Mouse (Mus musculus): ENCODE data around the gene Gm9964.
A peak's percentile ranks its signal among the peaks of the same experiment; 100 is the strongest.
"Not testable (repeated sequence)": the region's sequence is repeated elsewhere in the genome, so short reads cannot be mapped to it uniquely, and the experiment has no call there.

Gene Gm9964

DNA sequence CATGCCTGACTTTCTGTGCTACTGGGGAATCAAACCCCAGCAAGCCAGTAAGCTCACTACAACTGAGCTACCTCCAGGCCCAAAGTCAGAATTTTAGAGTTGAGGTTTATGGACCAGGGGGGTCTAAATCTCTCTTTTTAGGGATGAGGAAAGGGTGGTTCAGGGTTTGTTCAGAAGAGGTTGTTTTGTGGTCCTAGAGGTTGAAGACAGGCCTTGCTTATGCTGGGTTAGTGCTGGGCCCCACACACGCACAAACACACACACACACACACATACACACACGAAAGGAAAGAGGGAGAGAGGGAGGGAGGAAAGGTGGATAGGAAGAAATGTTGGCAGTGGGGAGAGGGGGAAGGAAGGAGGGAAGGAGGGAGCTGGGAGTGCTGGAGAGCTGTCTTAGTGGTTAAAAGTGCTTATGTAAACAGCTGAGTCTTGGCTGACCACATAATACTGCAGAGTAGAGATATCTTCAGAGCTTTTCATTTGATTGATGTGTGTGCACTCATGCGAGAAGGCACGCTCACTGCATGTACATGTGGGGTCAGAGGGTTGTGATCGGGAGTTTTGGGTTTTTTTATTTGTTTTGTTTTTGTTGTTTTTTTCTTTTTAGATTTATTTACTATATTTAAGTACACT, at the start of gene Gm9964:
Gm9964 (minus strand) TSS at position 51 of the 636 bp plus-strand sequence.
- DNase-seq (ENCODE audit: low spot score in 2 of 2) = no peak

DNA sequence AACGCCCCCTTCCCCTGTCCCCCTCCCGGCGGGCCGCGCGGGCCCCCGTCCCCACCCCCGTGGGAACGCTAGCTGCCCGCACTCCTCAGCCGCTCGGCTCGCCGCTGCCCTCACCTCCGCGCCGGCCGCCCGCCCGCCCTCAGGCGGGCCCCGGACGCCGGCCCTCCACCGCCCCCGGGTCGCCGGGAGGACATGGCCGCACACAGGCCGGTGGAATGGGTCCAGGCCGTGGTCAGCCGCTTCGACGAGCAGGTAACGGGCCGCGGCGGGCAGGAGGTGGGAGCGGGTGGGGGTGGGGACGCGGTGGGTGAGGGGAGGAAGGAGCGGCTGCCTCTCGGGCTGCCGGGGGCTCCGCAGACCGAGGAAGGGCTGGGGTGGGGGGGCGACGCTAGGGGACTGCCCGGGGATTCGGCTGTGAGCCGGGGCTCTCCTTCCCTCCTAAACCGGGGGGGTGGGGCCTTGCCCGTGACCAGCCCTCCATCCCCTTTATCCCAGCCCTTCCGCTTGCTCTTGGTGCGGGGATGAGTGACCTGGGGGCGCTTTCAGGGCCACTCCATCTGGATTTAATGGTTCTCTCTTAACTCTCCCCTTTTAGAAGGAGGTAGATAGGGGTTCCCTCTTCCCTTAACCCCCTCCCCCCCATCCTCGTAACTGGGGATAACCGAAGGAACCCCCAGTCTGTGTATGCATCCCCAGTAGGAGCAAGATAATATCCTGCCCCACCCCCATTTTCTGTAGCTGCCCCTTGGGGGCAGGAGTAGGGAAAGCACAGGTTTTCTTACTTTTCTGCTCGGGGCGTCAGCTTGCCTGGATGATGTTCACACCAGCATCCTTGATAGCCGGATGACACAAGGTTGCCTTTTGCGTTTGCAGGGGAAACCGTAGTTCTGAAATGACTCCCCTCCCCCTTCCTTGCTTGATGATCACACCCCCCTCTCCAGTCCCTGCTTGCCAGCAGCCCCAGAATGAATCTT, 43.4 kb upstream of the Gm9964 start:
- peak in 1 of 2 experiments; percentile 42 for DNase-seq (ENCODE audit: low spot score in 2 of 2)

DNA sequence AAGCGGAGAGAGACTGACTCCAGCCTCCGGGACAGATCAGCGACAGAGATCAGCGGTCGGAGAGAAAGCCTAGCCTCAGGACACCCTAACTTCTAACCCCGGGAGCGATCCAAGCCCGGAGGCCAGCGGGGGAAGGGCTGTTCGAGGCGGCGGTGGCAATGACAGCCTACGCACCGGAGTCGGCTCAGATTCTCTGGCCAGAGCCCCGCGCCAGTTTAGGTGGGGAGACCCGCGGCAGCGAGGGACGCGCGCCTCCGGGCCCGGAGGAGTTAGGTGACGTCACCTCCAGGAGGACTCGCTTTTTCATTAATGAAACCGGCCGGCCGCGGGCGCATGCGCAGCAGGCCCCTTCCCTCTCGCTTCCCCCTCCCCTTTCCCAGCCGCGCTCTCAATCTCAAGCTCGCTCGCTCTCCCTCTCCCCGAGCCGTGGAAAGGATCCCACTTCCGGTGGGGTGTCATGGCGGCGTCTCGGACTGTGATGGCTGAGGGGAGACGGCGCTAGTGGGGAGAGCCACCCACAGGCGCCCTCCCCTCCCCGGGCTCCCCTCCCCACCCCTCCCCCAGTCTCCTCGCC, 42.6 kb upstream of the Gm9964 start, which contains the start of gene Nf1:
Nf1 (plus strand) TSS at position 460 of the 574 bp plus-strand sequence.
- peak; percentile 93 to 96 for DNase-seq (ENCODE audit: low spot score in 2 of 2)

- DNase-seq (ENCODE audit: low spot score in 2 of 2) = no peak
These were observed 41.9 kb upstream of the Gm9964 start for GRCm38 (mm10) chr11:79338621-79339020.

- no peak for DNase-seq (ENCODE audit: low spot score in 2 of 2)
These were observed 40.1 kb upstream of the Gm9964 start for GRCm38 (mm10) chr11:79336722-79337267.

GRCm38 (mm10) chr11:79335077-79335476, 38.4 kb upstream of the Gm9964 start:
- DNase-seq (ENCODE audit: low spot score in 2 of 2) = no peak

DNA sequence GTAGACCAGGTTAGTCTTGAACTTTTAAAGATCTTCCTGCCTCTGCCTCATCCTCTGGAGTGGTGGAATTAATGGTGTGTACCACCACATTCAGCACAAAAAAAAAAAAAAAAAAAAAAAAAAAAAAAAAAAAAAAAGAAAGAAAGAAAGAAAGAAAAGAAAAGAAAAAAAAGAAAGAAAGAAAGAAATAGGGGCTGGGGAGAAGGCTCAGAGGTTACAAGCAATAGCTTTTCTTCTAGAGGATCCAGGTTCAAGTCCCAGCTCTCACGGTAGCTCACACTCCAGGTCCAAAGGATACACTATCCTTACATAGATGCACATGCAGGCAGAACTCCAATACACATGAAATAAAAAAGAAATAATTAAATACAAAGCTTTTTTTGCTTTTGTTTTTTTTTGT, 32.9 kb upstream of the Gm9964 start:
- no peak for DNase-seq (ENCODE audit: low spot score in 2 of 2)

DNA sequence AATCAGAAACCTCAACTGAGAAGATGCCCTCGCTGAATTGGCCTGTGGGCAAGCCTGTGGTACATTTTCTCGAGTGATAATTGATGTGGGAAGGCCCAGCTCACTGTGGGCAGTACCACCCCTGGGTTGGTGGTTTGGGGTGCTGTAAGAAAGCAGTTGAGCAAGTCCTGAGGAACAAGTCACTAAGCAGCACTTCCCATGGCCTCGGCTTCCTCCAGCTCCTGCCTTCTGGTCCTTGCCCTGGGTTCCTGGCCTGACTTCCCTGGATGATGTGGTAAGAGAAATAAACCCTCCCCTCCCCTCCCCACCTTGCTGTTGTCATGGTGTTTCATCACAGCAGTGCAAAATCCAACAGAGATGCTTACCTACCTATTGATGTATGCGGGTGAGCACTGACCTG, 31.4 kb upstream of the Gm9964 start:
- DNase-seq (ENCODE audit: low spot score in 2 of 2) = no peak

DNA sequence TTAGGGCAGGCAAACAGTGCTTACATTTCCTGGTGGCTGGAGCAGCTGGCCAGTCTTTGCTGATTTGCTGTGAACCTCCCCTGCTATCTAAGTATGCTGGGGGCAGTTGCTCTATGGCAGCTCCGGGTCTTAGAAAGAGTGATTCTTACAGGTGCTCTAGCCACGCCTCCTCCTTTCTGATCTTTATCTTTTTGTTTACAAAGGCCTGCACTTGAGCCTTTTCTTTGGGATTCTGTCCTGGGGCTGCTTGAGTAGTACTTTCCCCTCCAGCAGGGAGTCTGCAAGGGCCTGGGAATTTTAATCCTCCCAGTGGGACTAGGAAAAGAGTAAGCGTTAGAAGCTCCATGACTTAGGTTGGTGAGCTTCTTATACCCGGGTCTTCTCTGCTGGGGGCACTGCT, 30.4 kb upstream of the Gm9964 start:
- DNase-seq (ENCODE audit: low spot score in 2 of 2) = no peak

- DNase-seq (ENCODE audit: low spot score in 2 of 2) = no peak
These were observed 29.0 kb upstream of the Gm9964 start for GRCm38 (mm10) chr11:79325663-79326062.

GRCm38 (mm10) chr11:79323985-79324685, 27.4 kb upstream of the Gm9964 start:
- no peak for DNase-seq (ENCODE audit: low spot score in 2 of 2)

GRCm38 (mm10) chr11:79319807-79320206, 23.1 kb upstream of the Gm9964 start:
- no peak for DNase-seq (ENCODE audit: low spot score in 2 of 2)

- no peak for DNase-seq (ENCODE audit: low spot score in 2 of 2)
These were observed 20.2 kb upstream of the Gm9964 start for GRCm38 (mm10) chr11:79316807-79317345.

DNA sequence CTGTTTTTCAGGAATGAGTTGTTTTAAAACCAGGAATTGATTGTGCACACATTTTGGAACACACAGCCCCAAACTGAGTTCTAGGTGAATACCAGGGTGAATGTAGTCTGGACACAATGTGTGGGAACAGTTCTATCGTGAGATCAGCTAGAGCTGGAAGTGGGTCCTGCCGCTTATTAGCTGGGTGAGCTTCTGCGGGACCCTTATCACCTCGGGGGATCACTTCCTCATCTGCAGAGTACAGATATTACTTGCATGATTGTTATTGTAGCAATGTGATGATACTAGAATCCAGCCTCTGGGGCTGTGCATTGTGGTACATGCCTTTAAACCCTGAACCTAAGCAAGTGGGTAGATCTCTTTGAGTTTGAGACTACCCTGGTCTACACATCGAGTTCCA, 13.8 kb upstream of the Gm9964 start:
- DNase-seq (ENCODE audit: low spot score in 2 of 2) = no peak

DNA sequence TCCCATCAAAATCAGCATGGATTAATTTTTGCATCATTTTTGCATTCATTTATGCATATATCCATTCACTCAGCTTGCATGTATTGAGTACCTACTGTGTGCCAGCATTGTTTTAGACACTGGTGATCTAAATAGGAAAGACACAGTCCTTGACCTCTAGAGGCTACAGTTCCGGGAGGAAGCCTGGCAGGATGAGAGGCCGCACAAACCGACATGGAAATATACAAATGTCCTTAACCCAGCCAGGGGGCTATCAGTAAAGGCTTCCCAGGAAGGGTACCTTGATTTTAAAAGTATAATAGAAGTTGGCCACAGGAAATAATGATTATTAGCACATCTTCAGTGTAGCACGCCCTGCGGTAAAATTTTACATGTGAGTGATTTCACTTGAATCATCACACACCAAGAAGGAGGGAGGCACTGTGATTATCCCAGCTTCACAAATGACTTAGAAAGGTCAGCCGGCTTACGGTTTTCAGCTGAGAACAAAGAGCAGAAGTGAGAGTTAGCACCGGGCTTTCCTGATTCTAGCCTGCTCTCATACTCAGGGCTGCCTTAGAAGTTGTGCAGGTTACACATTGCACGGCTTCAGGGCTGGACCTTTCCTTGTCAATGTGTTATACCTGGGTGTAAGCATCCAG, 11.0 kb upstream of the Gm9964 start:
- no peak for DNase-seq (ENCODE audit: low spot score in 2 of 2)

DNA sequence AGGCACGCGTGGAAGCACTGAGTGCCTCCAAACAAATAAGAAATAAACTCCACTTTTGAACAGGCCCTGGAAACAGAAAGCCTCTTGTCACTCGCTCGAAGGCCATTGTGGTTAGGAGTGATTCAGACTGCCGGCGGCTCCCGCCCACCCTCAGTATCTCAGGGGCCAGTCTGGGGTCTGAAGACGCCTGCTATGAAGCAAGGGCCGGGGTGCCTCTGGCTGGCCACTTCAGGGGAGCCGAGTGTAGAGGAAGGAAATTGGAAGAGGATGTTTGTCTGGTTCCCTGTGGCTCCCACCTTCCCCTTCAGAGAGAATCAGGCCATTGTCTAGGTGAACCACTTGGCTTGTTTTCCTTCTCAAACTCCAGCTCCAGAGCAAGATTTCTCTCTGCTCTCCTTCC, 10.3 kb upstream of the Gm9964 start:
- no peak for DNase-seq (ENCODE audit: low spot score in 2 of 2)

DNA sequence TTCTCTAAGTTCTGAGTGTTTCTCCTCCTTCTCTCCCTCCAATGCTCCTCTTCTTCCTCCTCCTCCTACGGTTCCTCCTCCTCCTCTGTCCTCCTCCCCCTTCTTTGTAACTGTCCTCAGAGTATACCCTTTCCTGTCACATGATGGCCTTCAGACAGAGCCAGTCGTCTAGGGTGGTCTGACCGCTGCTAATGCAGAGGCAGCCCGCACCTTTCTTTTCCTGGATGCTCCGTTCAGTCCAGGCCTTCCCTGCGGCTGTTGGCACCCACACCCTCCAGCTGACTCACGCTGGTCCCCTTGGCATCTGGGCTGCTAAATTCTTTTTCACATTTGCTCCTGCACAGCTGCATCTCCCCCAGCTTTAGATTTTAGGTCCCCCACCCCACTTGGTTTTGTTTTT, 9.8 kb upstream of the Gm9964 start:
- no peak for DNase-seq (ENCODE audit: low spot score in 2 of 2)

- no peak for DNase-seq (ENCODE audit: low spot score in 2 of 2)
These were observed 9.1 kb upstream of the Gm9964 start for GRCm38 (mm10) chr11:79305697-79306340.

DNA sequence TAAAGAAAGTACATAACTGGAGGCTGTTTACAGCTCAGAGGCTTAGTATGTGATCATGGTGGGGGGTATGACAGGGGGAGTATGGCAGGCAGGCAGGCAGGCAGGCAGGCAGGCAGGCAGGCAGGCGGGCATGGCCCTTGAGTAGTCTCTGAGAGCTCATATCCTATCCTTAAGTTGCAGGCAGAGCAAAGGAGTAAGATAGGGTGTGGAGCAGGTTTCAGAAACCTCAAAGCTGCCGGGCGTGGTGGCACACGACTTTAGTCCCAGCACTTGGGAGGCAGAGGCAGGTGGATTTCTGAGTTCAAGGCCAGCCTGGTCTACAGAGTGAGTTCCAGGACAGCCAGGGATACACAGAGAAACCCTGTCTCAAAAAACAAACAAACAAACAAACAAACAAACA, 7.5 kb upstream of the Gm9964 start:
- DNase-seq (ENCODE audit: low spot score in 2 of 2) = not testable (repeated sequence)

GRCm38 (mm10) chr11:79303109-79303508, 6.4 kb upstream of the Gm9964 start:
- no peak for DNase-seq (ENCODE audit: low spot score in 2 of 2)
